Mouse (Mus musculus): ENCODE measurements around the gene Mknk2. TPM values are rescaled to one million over a fixed set of nuclear protein-coding genes. Genes with fewer than 3 reads are reported as not detected.

Mknk2 gene
- polyA plus RNA-seq, 2 experiments = 93.0 to 108 TPM

- WGBS = 65% methylated on average over 5 of the region's 5 CpGs
- Histone ChIP-seq H3K27ac (replicated peaks; ENCODE audit: low read depth, low read length) (0 out of 2 replicates have a peak overlapping the region, but pooled peaks have one; percentile 19), H3K9me3 (ENCODE audit: control insufficient read depth, low read length) (no peaks in the 10 kb centered on the region), H3K4me2 (replicated peaks; ENCODE audit: low read depth, low read length, severe bottlenecking) (peak overlapping the region; percentile 87), H3K4me1 (ENCODE audit: control insufficient read depth, insufficient read depth, low read length) (peaks cover 44% of the 10 kb centered on the region), H3K27me3 (ENCODE audit: control insufficient read depth, insufficient read depth, low read length) (no peaks in the 10 kb centered on the region), H3K36me3 (ENCODE audit: control insufficient read depth, insufficient read depth, low read length) (peaks cover 49% of the 10 kb centered on the region), H3K4me3 (replicated peaks; ENCODE audit: low read length) (peak overlapping the region; percentile 97), H3K9ac (ENCODE audit: low read depth, low read length, severe bottlenecking) (peak overlapping the region; percentile 92)
- ATAC-seq (ENCODE audit: low FRiP score, low read depth) = no peak
- no peak for TF ChIP-seq POLR2A (IDR thresholded peaks at IDR 0.05; ENCODE audit: borderline replicate concordance, extremely low read depth, insufficient read depth, insufficient read length)
- no peak for DNase-seq (ENCODE audit: low spot score)
These were observed 3.7 kb downstream of the Mknk2 start for GRCm38 (mm10) chr10:80674161-80674711.

- peak overlapping the region; percentile 97 for H3K4me3 ChIP-seq (replicated peaks; ENCODE audit: low read length)
- H3K27ac ChIP-seq (replicated peaks; ENCODE audit: low read depth, low read length) = 0 out of 2 replicates have a peak overlapping the region, but pooled peaks have one; percentile 19
- H3K36me3 ChIP-seq (ENCODE audit: control insufficient read depth, insufficient read depth, low read length) = peaks cover 54% of the 10 kb centered on the region
These were observed 4.2 kb downstream of the Mknk2 start for GRCm38 (mm10) chr10:80673690-80674089.

GRCm38 (mm10) chr10:80671936-80672690 is 5.8 kb downstream of the Mknk2 start:
- Histone ChIP-seq H3K27me3 (ENCODE audit: control insufficient read depth, insufficient read depth, low read length) (no peaks in the 10 kb centered on the region), H3K9ac (ENCODE audit: low read depth, low read length, severe bottlenecking) (no peak overlapping the region), H3K4me3 (replicated peaks; ENCODE audit: low read length) (no peak overlapping the region), H3K4me2 (replicated peaks; ENCODE audit: low read depth, low read length, severe bottlenecking) (no peak overlapping the region), H3K36me3 (ENCODE audit: control insufficient read depth, insufficient read depth, low read length) (peaks cover 70% of the 10 kb centered on the region), H3K27ac (replicated peaks; ENCODE audit: low read depth, low read length) (no peak overlapping the region), H3K9me3 (ENCODE audit: control insufficient read depth, low read length) (no peaks in the 10 kb centered on the region), H3K4me1 (ENCODE audit: control insufficient read depth, insufficient read depth, low read length) (peaks cover 22% of the 10 kb centered on the region)
- no peak for ATAC-seq (ENCODE audit: low FRiP score, low read depth)
- no peak for TF ChIP-seq POLR2A (IDR thresholded peaks at IDR 0.05; ENCODE audit: borderline replicate concordance, extremely low read depth, insufficient read depth, insufficient read length)
- WGBS = 75% methylated on average over 11 of the region's 11 CpGs
- no peak for DNase-seq (ENCODE audit: low spot score)

More at GRCm38 (mm10) chr10:80673690-80674089, 4.2 kb downstream of the Mknk2 start:
- Histone ChIP-seq H3K9ac (ENCODE audit: low read depth, low read length, severe bottlenecking) (peak overlapping the region; percentile 92), H3K4me1 (ENCODE audit: control insufficient read depth, insufficient read depth, low read length) (peaks cover 38% of the 10 kb centered on the region), H3K9me3 (ENCODE audit: control insufficient read depth, low read length) (no peaks in the 10 kb centered on the region), H3K27me3 (ENCODE audit: control insufficient read depth, insufficient read depth, low read length) (no peaks in the 10 kb centered on the region), H3K4me2 (replicated peaks; ENCODE audit: low read depth, low read length, severe bottlenecking) (peak overlapping the region; percentile 87)
- ATAC-seq (ENCODE audit: low FRiP score, low read depth) (no peak), DNase-seq (ENCODE audit: low spot score) (no peak)
- TF ChIP-seq POLR2A (IDR thresholded peaks at IDR 0.05; ENCODE audit: borderline replicate concordance, extremely low read depth, insufficient read depth, insufficient read length) = no peak
- 37% methylated on average over 3 of the region's 3 CpGs for WGBS

GRCm38 (mm10) chr10:80671251-80671650 is 6.7 kb downstream of the Mknk2 start:
- Histone ChIP-seq H3K27ac (replicated peaks; ENCODE audit: low read depth, low read length) (no peak overlapping the region), H3K4me1 (ENCODE audit: control insufficient read depth, insufficient read depth, low read length) (peaks cover 19% of the 10 kb centered on the region), H3K4me2 (replicated peaks; ENCODE audit: low read depth, low read length, severe bottlenecking) (no peak overlapping the region), H3K9ac (ENCODE audit: low read depth, low read length, severe bottlenecking) (no peak overlapping the region), H3K4me3 (replicated peaks; ENCODE audit: low read length) (no peak overlapping the region), H3K9me3 (ENCODE audit: control insufficient read depth, low read length) (no peaks in the 10 kb centered on the region), H3K27me3 (ENCODE audit: control insufficient read depth, insufficient read depth, low read length) (no peaks in the 10 kb centered on the region), H3K36me3 (ENCODE audit: control insufficient read depth, insufficient read depth, low read length) (peaks cover 79% of the 10 kb centered on the region)
- TF ChIP-seq POLR2A (IDR thresholded peaks at IDR 0.05; ENCODE audit: borderline replicate concordance, extremely low read depth, insufficient read depth, insufficient read length) = no peak
- ATAC-seq (ENCODE audit: low FRiP score, low read depth) = no peak
- DNase-seq (ENCODE audit: low spot score) = no peak
- 90% methylated on average over 4 of the region's 4 CpGs for WGBS

GRCm38 (mm10) chr10:80670531-80670930 is 7.4 kb downstream of the Mknk2 start:
- Histone ChIP-seq H3K4me2 (replicated peaks; ENCODE audit: low read depth, low read length, severe bottlenecking) (no peak overlapping the region), H3K36me3 (ENCODE audit: control insufficient read depth, insufficient read depth, low read length) (peaks cover 83% of the 10 kb centered on the region), H3K9ac (ENCODE audit: low read depth, low read length, severe bottlenecking) (no peak overlapping the region), H3K27me3 (ENCODE audit: control insufficient read depth, insufficient read depth, low read length) (no peaks in the 10 kb centered on the region), H3K4me1 (ENCODE audit: control insufficient read depth, insufficient read depth, low read length) (peaks cover 21% of the 10 kb centered on the region), H3K27ac (replicated peaks; ENCODE audit: low read depth, low read length) (no peak overlapping the region), H3K4me3 (replicated peaks; ENCODE audit: low read length) (no peak overlapping the region), H3K9me3 (ENCODE audit: control insufficient read depth, low read length) (no peaks in the 10 kb centered on the region)
- DNase-seq (ENCODE audit: low spot score) = no peak
- WGBS = 85% methylated on average over 2 of the region's 2 CpGs
- no peak for ATAC-seq (ENCODE audit: low FRiP score, low read depth)
- no peak for TF ChIP-seq POLR2A (IDR thresholded peaks at IDR 0.05; ENCODE audit: borderline replicate concordance, extremely low read depth, insufficient read depth, insufficient read length)
